Mouse (Mus musculus) G1E (cell line): Measurements from ENCODE around the gene Atp5g1.

ENCODE experiments used
- CTCF ChIP-seq: IDR thresholded peaks from 2 replicates; pipeline ENCODE4 v1.5.1; 2012; ENCODE audit warnings: low read depth, low read length, inconsistent platforms, mixed read lengths
- GATA1 ChIP-seq: IDR thresholded peaks from 2 replicates; pipeline ENCODE4 v1.6.1; 2012; ENCODE audit warnings: borderline replicate concordance, low read length, inconsistent platforms, mixed read lengths
- POLR2AphosphoS5 ChIP-seq: IDR thresholded peaks from 2 replicates; pipeline ENCODE4 v1.6.1; 2012; ENCODE audit warnings: low read depth, low read length, inconsistent platforms; ENCODE audit not compliant: insufficient replicate concordance
- TAL1 ChIP-seq: conservative IDR thresholded peaks from 2 replicates; pipeline ENCODE4 v1.6.1; 2012; ENCODE audit warnings: low read depth, low read length, inconsistent platforms, mixed read lengths

DNA sequence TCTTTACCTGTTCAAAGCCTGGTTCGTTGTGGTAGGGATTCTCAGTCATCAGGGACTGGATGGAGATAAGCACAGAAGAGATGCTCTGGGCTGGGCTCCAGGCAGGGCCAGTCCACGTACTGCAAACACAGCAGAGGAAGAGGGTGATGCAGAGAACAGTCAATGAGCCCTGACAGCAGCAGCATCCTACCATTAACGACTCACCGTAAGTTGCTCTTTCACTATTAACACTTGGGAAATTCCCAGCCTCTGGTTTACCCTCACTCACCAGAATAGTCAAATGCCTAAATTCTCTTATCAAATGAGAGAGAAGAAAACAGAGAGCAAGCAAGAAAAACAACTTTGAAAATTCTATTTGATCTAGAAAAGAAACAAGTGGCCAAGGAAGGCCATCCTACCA, 17.2 kb downstream of the Atp5g1 start:
- TF ChIP-seq CTCF (no peak), GATA1 (no peak), TAL1 (no peak), POLR2AphosphoS5 (no peak)
